Comparison of ENCODE assay signal across 9 mouse cellular contexts in genomic region chr7:96971027-96971996, GRCm38 (mm10). TPM values are rescaled to one million over a fixed set of nuclear protein-coding genes. Genes with fewer than 3 reads are reported as not detected.
DNase-seq lines count a peak whose midpoint lies in the region; ATAC-seq and TF ChIP-seq lines count a peak whose summit lies in the region.
"Had no signal": no experiment of that assay in that cellular context is flagged by ENCODE, and none has a peak within 500 bp of the region (broad histone marks: within the 10 kb centered on the region; RNA-seq: fewer than 3 reads in every experiment).

No protein-coding gene starts in this region.

- TF ChIP-seq CTCF in liver, postnatal 0 days (IDR thresholded peaks at IDR 0.05; ENCODE audit: low read depth), result no peak

- ATAC-seq in neural tube, embryonic 13.5 days (ENCODE audit: low read depth), result no peak
- peak; percentile 27 to 40; a peak in 2 of 4 replicates for ATAC-seq in hematopoietic stem cell, adult 5-6 weeks (replicated peaks in 1 of 2; ENCODE audit: insufficient read depth in 1 of 2, low FRiP score in 2 of 2, low TSS enrichment in 1 of 2, low read depth in 1 of 2, poor library complexity in 2 of 2, severe bottlenecking in 2 of 2)
- ATAC-seq in liver, postnatal 0 days, result no peak
- ATAC-seq in stomach, embryonic 16.5 days (ENCODE audit: insufficient read depth, low FRiP score), result no peak; the same call in 1 of the 2 replicates
- ATAC-seq: Patski had no signal

- no peaks in the 10 kb centered on the region for H3K9me3 ChIP-seq in neural tube, embryonic 13.5 days
- no peaks in the 10 kb centered on the region for H3K9me3 ChIP-seq in liver, postnatal 0 days (ENCODE audit: low read length)
- no peaks in the 10 kb centered on the region for H3K9me3 ChIP-seq in stomach, embryonic 16.5 days (replicated peaks; ENCODE audit: control insufficient read depth, low read length)

- H3K9ac ChIP-seq in neural tube, embryonic 13.5 days, result peak overlapping the region; percentile 45; the same call in 1 of the 2 replicates
- H3K9ac ChIP-seq in liver, postnatal 0 days (replicated peaks), result no peak overlapping the region; the same call in 1 of the 2 replicates
- H3K9ac ChIP-seq in stomach, embryonic 16.5 days (ENCODE audit: low read length), result no peak overlapping the region; the same call in 1 of the 2 replicates

- DNase-seq in neural tube, embryonic 10.5 days (ENCODE audit: extremely low spot score, low spot score), result no peak
- DNase-seq in liver, postnatal 0 days, result no peak
- DNase-seq in thymus, postnatal 14 days, result no peak
- no peak for DNase-seq in gastrocnemius, postnatal 25 days
- DNase-seq in retina, postnatal 1 day, result no peak

- H3K27ac ChIP-seq in neural tube, embryonic 13.5 days (replicated peaks), result no peak overlapping the region
- no peak overlapping the region for H3K27ac ChIP-seq in liver, postnatal 0 days (ENCODE audit: low read depth)
- H3K27ac ChIP-seq in stomach, embryonic 16.5 days (ENCODE audit: low read length), result no peak overlapping the region

- no peaks in the 10 kb centered on the region for H3K36me3 ChIP-seq in neural tube, embryonic 13.5 days
- peaks cover under 1% of the 10 kb centered on the region for H3K36me3 ChIP-seq in liver, postnatal 0 days (replicated peaks; ENCODE audit: insufficient read depth, low read length)
- H3K36me3 ChIP-seq in stomach, embryonic 16.5 days (ENCODE audit: control insufficient read depth, insufficient read depth, low read length), result no peaks in the 10 kb centered on the region; the same call in 1 of the 2 replicates

- WGBS in neural tube, embryonic 13.5 days, result 69% methylated on average over 21 of the region's 21 CpGs
- WGBS in liver, postnatal 0 days (ENCODE audit: insufficient replicate concordance), result 47% methylated on average over 21 of the region's 21 CpGs
- 56% methylated on average over 21 of the region's 21 CpGs for WGBS in stomach, embryonic 16.5 days

- peak overlapping the region; percentile 3; the same call in 1 of the 2 replicates for H3K4me2 ChIP-seq in neural tube, embryonic 13.5 days
- peak overlapping the region; percentile 52 for H3K4me2 ChIP-seq in liver, postnatal 0 days (ENCODE audit: low read depth, low read length)
- peak overlapping the region; percentile 7 for H3K4me2 ChIP-seq in stomach, embryonic 16.5 days (ENCODE audit: low read depth, low read length)

- H3K4me1 ChIP-seq in neural tube, embryonic 13.5 days (replicated peaks), result peaks cover 13% of the 10 kb centered on the region
- peaks cover 24% of the 10 kb centered on the region for H3K4me1 ChIP-seq in liver, postnatal 0 days (ENCODE audit: insufficient read depth)
- H3K4me1 ChIP-seq in stomach, embryonic 16.5 days (ENCODE audit: control insufficient read depth, insufficient read depth, low read length), result no peaks in the 10 kb centered on the region

- no peaks in the 10 kb centered on the region for H3K27me3 ChIP-seq in neural tube, embryonic 13.5 days
- H3K27me3 ChIP-seq in liver, postnatal 0 days (ENCODE audit: insufficient read depth, low read length), result no peaks in the 10 kb centered on the region
- no peaks in the 10 kb centered on the region for H3K27me3 ChIP-seq in stomach, embryonic 16.5 days (ENCODE audit: control insufficient read depth, insufficient read depth, low read length)
- H3K27me3 ChIP-seq: Patski had no signal

- no peak overlapping the region for H3K4me3 ChIP-seq in neural tube, embryonic 13.5 days
- no peak overlapping the region for H3K4me3 ChIP-seq in liver, postnatal 0 days (ENCODE audit: low read depth, low read length)
- no peak overlapping the region for H3K4me3 ChIP-seq in stomach, embryonic 16.5 days (replicated peaks; ENCODE audit: low read length)

- TF ChIP-seq EP300 in liver, postnatal 0 days (IDR thresholded peaks at IDR 0.05; ENCODE audit: low read depth), result peak; percentile 43; the same call in 1 of the 2 replicates

RNA-seq across cellular contexts. Expression of gene Nars2, which starts 20.0 kb away (rescaled TPM):
- 19.1 and 26.8 TPM in 2 replicates for polyA plus RNA-seq in neural tube, embryonic 13.5 days (2015; fragmentation: Nextera tagmentation; extraction: Ambion mirVana)
- 14.6 and 14.9 TPM in 2 replicates for total RNA-seq in hematopoietic stem cell, adult 5-6 weeks (2017)
- polyA plus RNA-seq in liver, postnatal 0 days (2015; fragmentation: Nextera tagmentation; extraction: Ambion mirVana), result 13.3 and 14.1 TPM in 2 replicates
- polyA plus RNA-seq in stomach, embryonic 16.5 days (2015; fragmentation: Nextera tagmentation; extraction: Ambion mirVana), result 22.9 and 23.7 TPM in 2 replicates
- 1 to 10 TPM; 5.5 to 6.6 TPM for total RNA-seq in gastrocnemius, postnatal 25 days (2021)

Comparison
In these comparisons a context has a peak if more than half of its experiments do, and no peak if none do; other contexts are left out.
1. ATAC-seq: peak in hematopoietic stem cell, adult 5-6 weeks (2 of 2); none in neural tube, embryonic 13.5 days (single experiment), liver, postnatal 0 days (single experiment) and stomach, embryonic 16.5 days (single experiment).
2. Peak in every context shown above with its lines, with median percentiles within 50 percentile points of each other: H3K4me2 ChIP-seq.